ENCODE assay signal across 8 mouse cellular contexts in the genomic region with DNA sequence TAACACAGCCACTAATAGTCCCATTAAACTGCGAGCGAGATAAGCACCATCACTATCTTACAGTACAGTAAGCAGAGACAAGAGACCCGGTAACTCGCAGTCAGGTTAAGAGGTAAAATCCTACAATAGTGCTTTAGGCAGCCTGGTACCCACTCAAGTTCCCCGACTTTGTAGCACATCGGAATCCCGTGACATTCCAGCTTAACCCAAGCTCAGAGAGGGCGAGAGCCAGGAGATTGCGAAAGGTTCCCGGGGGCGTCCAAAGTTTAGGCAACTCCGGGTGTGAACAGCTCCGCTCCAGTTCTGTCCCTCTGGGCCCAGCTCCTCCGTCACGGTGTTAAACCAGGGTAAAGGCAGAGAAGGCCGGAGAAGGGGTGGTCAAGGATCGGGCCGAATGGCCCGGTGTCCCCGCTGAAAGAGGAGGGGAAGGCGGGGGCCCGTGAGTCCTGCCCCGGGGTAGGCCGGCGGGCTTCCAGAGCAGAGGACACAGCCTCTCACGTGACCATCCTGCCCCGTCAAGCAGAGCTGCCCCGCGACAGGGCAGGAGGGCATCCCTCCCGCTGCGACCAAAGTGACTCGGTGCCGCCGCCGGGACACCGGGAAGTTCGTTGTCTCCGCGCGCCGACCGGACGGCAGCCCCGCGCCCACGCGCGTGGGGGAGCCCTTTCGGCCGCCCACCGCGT. TPM values are rescaled to one million over a fixed set of nuclear protein-coding genes. Genes with fewer than 3 reads are reported as not detected.
DNase-seq lines count a peak whose midpoint lies in the region; ATAC-seq and TF ChIP-seq lines count a peak whose summit lies in the region.

No protein-coding gene starts in this region.

- TF ChIP-seq CTCF in CH12.LX (conservative IDR thresholded peaks at IDR 0.05 in 1 of 2, IDR thresholded peaks at IDR 0.05 in 1 of 2; ENCODE audit: low read depth in 2 of 2, low read length in 2 of 2): no peak
- no peak for TF ChIP-seq CTCF in liver, postnatal 0 days (IDR thresholded peaks at IDR 0.05; ENCODE audit: low read depth)

- TF ChIP-seq POLR2A in CH12.LX (IDR thresholded peaks at IDR 0.05; ENCODE audit: low read depth, low read length): no peak

- H3K27me3 ChIP-seq in CH12.LX (replicated peaks): no peaks in the 10 kb centered on the region
- H3K27me3 ChIP-seq in embryonic facial prominence, embryonic 12.5 days: no peaks in the 10 kb centered on the region
- H3K27me3 ChIP-seq in liver, postnatal 0 days (ENCODE audit: insufficient read depth, low read length): no peaks in the 10 kb centered on the region
- H3K27me3 ChIP-seq in neural tube, embryonic 14.5 days (ENCODE audit: control insufficient read depth, insufficient read depth, low read length): no peaks in the 10 kb centered on the region

- peak overlapping the region; percentile 75 for H3K9ac ChIP-seq in CH12.LX (ENCODE audit: insufficient read depth, low read depth)
- H3K9ac ChIP-seq in embryonic facial prominence, embryonic 12.5 days: peak overlapping the region; percentile 82
- peak overlapping the region; percentile 87 for H3K9ac ChIP-seq in liver, postnatal 0 days (replicated peaks)
- peak overlapping the region; percentile 75 for H3K9ac ChIP-seq in neural tube, embryonic 14.5 days (replicated peaks; ENCODE audit: low read depth, low read length)

- peaks cover 4% of the 10 kb centered on the region for H3K79me2 ChIP-seq in CH12.LX (replicated peaks; ENCODE audit: control insufficient read depth, extremely low read depth, insufficient read depth, poor library complexity, severe bottlenecking)

- DNase-seq in CH12.LX (ENCODE audit: extremely low read depth): no peak
- peak; percentile 63 for DNase-seq in adrenal gland, adult 8-10 months
- DNase-seq in heart, adult 11 months: peak; percentile 99
- DNase-seq in kidney, adult 18-20 months: peak; percentile 86
- peak; percentile 81 for DNase-seq in liver, postnatal 0 days
- peak; percentile 74 for DNase-seq in urinary bladder, postnatal 25 days (ENCODE audit: low spot score)

- H3K9me3 ChIP-seq in CH12.LX (replicated peaks; ENCODE audit: low read length): no peaks in the 10 kb centered on the region
- no peaks in the 10 kb centered on the region for H3K9me3 ChIP-seq in embryonic facial prominence, embryonic 12.5 days
- H3K9me3 ChIP-seq in liver, postnatal 0 days (ENCODE audit: low read length): no peaks in the 10 kb centered on the region
- H3K9me3 ChIP-seq in neural tube, embryonic 14.5 days (ENCODE audit: control insufficient read depth, low read length): no peaks in the 10 kb centered on the region

- under 1% methylated on average over 51 of the region's 52 CpGs for WGBS in embryonic facial prominence, embryonic 12.5 days
- WGBS in liver, postnatal 0 days (ENCODE audit: insufficient replicate concordance): under 1% methylated on average over 39 of the region's 52 CpGs
- under 1% methylated on average over 42 of the region's 52 CpGs for WGBS in neural tube, embryonic 14.5 days

- H3K27ac ChIP-seq in CH12.LX (ENCODE audit: insufficient read depth, low read depth): 0 out of 2 replicates have a peak overlapping the region, but pooled peaks have one; percentile 1
- H3K27ac ChIP-seq in embryonic facial prominence, embryonic 12.5 days: peak overlapping the region; percentile 78
- H3K27ac ChIP-seq in liver, postnatal 0 days (ENCODE audit: low read depth): peak overlapping the region; percentile 96
- peak overlapping the region; percentile 52; the same call in 1 of the 2 replicates for H3K27ac ChIP-seq in neural tube, embryonic 14.5 days (ENCODE audit: low read depth, low read length)

- no peak for TF ChIP-seq RAD21 in CH12.LX (IDR thresholded peaks at IDR 0.05; ENCODE audit: low read depth, low read length)

- TF ChIP-seq EP300 in CH12.LX (IDR thresholded peaks at IDR 0.05; ENCODE audit: low read length): no peak
- TF ChIP-seq EP300 in liver, postnatal 0 days (IDR thresholded peaks at IDR 0.05; ENCODE audit: low read depth): no peak

- dilution Hi-C loops in CH12.LX (cut with MboI; ENCODE audit: extremely low pct_ligation_motif_present, extremely low pct_unique_long_range_greater_than_20kb, low sequenced_read_pairs): no loop called here

- H3K4me2 ChIP-seq in CH12.LX (ENCODE audit: insufficient read depth, low read depth, poor library complexity, severe bottlenecking): peak overlapping the region; percentile 72
- peak overlapping the region; percentile 71 for H3K4me2 ChIP-seq in embryonic facial prominence, embryonic 12.5 days (replicated peaks)
- H3K4me2 ChIP-seq in liver, postnatal 0 days (ENCODE audit: low read depth, low read length): peak overlapping the region; percentile 96
- H3K4me2 ChIP-seq in neural tube, embryonic 14.5 days (ENCODE audit: low read depth, low read length): peak overlapping the region; percentile 46

- in situ Hi-C loops in CH12.LX (cut with MboI; ENCODE audit: low pct_ligation_motif_present, low pct_unique_long_range_greater_than_20kb, low sequenced_read_pairs): no loop called here

- peaks cover 7 to 71% of the 10 kb centered on the region in 2 experiments for H3K4me1 ChIP-seq in CH12.LX (ENCODE audit: control insufficient read depth in 1 of 2, insufficient read depth in 2 of 2)
- peaks cover 17% of the 10 kb centered on the region for H3K4me1 ChIP-seq in embryonic facial prominence, embryonic 12.5 days
- peaks cover 10% of the 10 kb centered on the region for H3K4me1 ChIP-seq in liver, postnatal 0 days (ENCODE audit: insufficient read depth)
- H3K4me1 ChIP-seq in neural tube, embryonic 14.5 days (ENCODE audit: control insufficient read depth, insufficient read depth, low read length): peaks cover 6% of the 10 kb centered on the region; the same call in 1 of the 2 replicates

- ATAC-seq in embryonic facial prominence, embryonic 12.5 days (ENCODE audit: insufficient number of reproducible peaks, insufficient read depth, low FRiP score, low TSS enrichment): peak; percentile 71
- peak; percentile 89 for ATAC-seq in liver, postnatal 0 days
- peak; percentile 70 for ATAC-seq in neural tube, embryonic 14.5 days (ENCODE audit: low read depth)

- peak overlapping the region; percentile 83 to 94 (median 84) for H3K4me3 ChIP-seq in CH12.LX (replicated peaks in 1 of 3; ENCODE audit: low read depth in 2 of 3, low read length in 2 of 3, poor library complexity in 1 of 3)
- H3K4me3 ChIP-seq in embryonic facial prominence, embryonic 12.5 days: peak overlapping the region; percentile 86
- H3K4me3 ChIP-seq in liver, postnatal 0 days (ENCODE audit: low read depth, low read length): peak overlapping the region; percentile 82
- H3K4me3 ChIP-seq in neural tube, embryonic 14.5 days (ENCODE audit: low read depth, low read length): peak overlapping the region; percentile 82

- peaks cover 3 to 20% of the 10 kb centered on the region in 2 experiments for H3K36me3 ChIP-seq in CH12.LX (replicated peaks in 1 of 2; ENCODE audit: control insufficient read depth in 1 of 2, insufficient read depth in 1 of 2, low read length in 1 of 2)
- peaks cover 6% of the 10 kb centered on the region; the same call in 1 of the 2 replicates for H3K36me3 ChIP-seq in embryonic facial prominence, embryonic 12.5 days
- peaks cover 3% of the 10 kb centered on the region; the same call in 1 of the 2 replicates for H3K36me3 ChIP-seq in liver, postnatal 0 days (replicated peaks; ENCODE audit: insufficient read depth, low read length)
- no peaks in the 10 kb centered on the region for H3K36me3 ChIP-seq in neural tube, embryonic 14.5 days (ENCODE audit: control insufficient read depth, insufficient read depth, low read length)

TF ChIP-seq in CH12.LX, 34 proteins besides CTCF, POLR2A, EP300 and RAD21 (continues in another document):
- TF ChIP-seq USF2 (conservative IDR thresholded peaks at IDR 0.05; ENCODE audit: low read depth, low read length) (peak; percentile 27; the same call in 1 of the 2 replicates), ELF1 (IDR thresholded peaks at IDR 0.05; ENCODE audit: low read depth, low read length) (no peak), GABPA (IDR thresholded peaks at IDR 0.05; ENCODE audit: insufficient replicate concordance, low read depth, low read length) (no peak), HCFC1 (IDR thresholded peaks at IDR 0.05; ENCODE audit: low read depth, low read length) (peak; percentile 16; the same call in 1 of the 2 replicates), SMC3 (IDR thresholded peaks at IDR 0.05; ENCODE audit: low read depth, low read length) (no peak), RCOR1 (conservative IDR thresholded peaks at IDR 0.05; ENCODE audit: low read depth, low read length) (no peak), JUN (IDR thresholded peaks at IDR 0.05; ENCODE audit: insufficient read depth, low read depth, low read length) (no peak), ZKSCAN1 (IDR thresholded peaks at IDR 0.05; ENCODE audit: borderline replicate concordance, low read depth, low read length) (no peak), POLR2AphosphoS2 (IDR thresholded peaks at IDR 0.05; ENCODE audit: low read depth, low read length) (no peak), MAFK (IDR thresholded peaks at IDR 0.05; ENCODE audit: insufficient replicate concordance, low read length) (no peak), ZMIZ1 (IDR thresholded peaks at IDR 0.05; ENCODE audit: low read depth, low read length) (no peak), SIN3A (IDR thresholded peaks at IDR 0.05; ENCODE audit: low read length) (no peak), UBTF (IDR thresholded peaks at IDR 0.05; ENCODE audit: low read depth, low read length) (no peak), TCF12 (IDR thresholded peaks at IDR 0.05; ENCODE audit: low read depth, low read length) (peak; percentile 12; the same call in 1 of the 2 replicates), IRF4 (IDR thresholded peaks at IDR 0.05; ENCODE audit: low read depth, low read length) (0 out of 2 replicates have a peak, but pooled peaks have one; percentile 9), ZC3H11A (IDR thresholded peaks at IDR 0.05; ENCODE audit: low read depth, low read length) (no peak), CHD2 (IDR thresholded peaks at IDR 0.05; ENCODE audit: low read length) (no peak), KAT2A (IDR thresholded peaks at IDR 0.05; ENCODE audit: insufficient replicate concordance, low read length) (no peak), MAX (IDR thresholded peaks at IDR 0.05; ENCODE audit: low read length) (no peak), USF1 (IDR thresholded peaks at IDR 0.05; ENCODE audit: low read depth, low read length) (peak; percentile 77), BHLHE40 (IDR thresholded peaks at IDR 0.05; ENCODE audit: low read depth, low read length) (peak; percentile 85)

RNA-seq across cellular contexts. Expression of gene Dtnbp1, which starts 0.6 kb away (rescaled TPM):
- total RNA-seq in CH12.LX (2012; rRNA removed): 32.0 and 32.4 TPM in 2 replicates
- 35.9 and 37.0 TPM in 2 replicates for total RNA-seq in CH12.LX (2014; rRNA removed)
- polyA plus RNA-seq in CH12.LX (2012; ENCODE audit: insufficient read length, low read depth): 69.2 and 85.0 TPM in 2 replicates
- total RNA-seq in adrenal gland, adult 8-10 months (2022): 10 to 100 TPM; 36.0 to 41.1 (median 39.5) TPM
- polyA plus RNA-seq in embryonic facial prominence, embryonic 12.5 days (2016; fragmentation: Nextera tagmentation; extraction: Ambion mirVana): 84.2 and 84.4 TPM in 2 replicates
- 34.2 and 40.5 TPM in 2 replicates for polyA plus RNA-seq in liver, postnatal 0 days (2015; fragmentation: Nextera tagmentation; extraction: Ambion mirVana)
- polyA plus RNA-seq in neural tube, embryonic 14.5 days (2014; fragmentation: Nextera tagmentation; extraction: Ambion mirVana): 123 and 148 TPM in 2 replicates

Comparison
In these comparisons a context has a peak if more than half of its experiments do, and no peak if none do; other contexts are left out.
1. H3K27ac ChIP-seq: peak in every context shown above with its lines; median percentile 96 in liver, postnatal 0 days; 78 in embryonic facial prominence, embryonic 12.5 days; 52 in neural tube, embryonic 14.5 days; 1 in CH12.LX.
2. H3K4me2 ChIP-seq: peak in every context shown above with its lines; median percentile 96 in liver, postnatal 0 days; 72 in CH12.LX; 71 in embryonic facial prominence, embryonic 12.5 days; 46 in neural tube, embryonic 14.5 days.